Mouse (Mus musculus): Measurements from ENCODE around the gene Fam13a.

Gene Fam13a

GRCm38 (mm10) chr6:59024164-59024724 is at the start of gene Fam13a:
TSS of gene Fam13a (minus strand) at chr6:59024549.
- no peak for DNase-seq (ENCODE audit: low spot score in 2 of 2)

GRCm38 (mm10) chr6:59072096-59073060 is 48.0 kb upstream of the Fam13a start:
- DNase-seq (ENCODE audit: low spot score in 2 of 2), result no peak

GRCm38 (mm10) chr6:59071691-59072090 is 47.3 kb upstream of the Fam13a start:
- DNase-seq (ENCODE audit: low spot score in 2 of 2), result no peak

GRCm38 (mm10) chr6:59068187-59068586 is 43.8 kb upstream of the Fam13a start:
- DNase-seq (ENCODE audit: low spot score in 2 of 2), result no peak

GRCm38 (mm10) chr6:59064440-59064839 is 40.1 kb upstream of the Fam13a start:
- DNase-seq (ENCODE audit: low spot score in 2 of 2), result no peak

GRCm38 (mm10) chr6:59053232-59053631 is 28.9 kb upstream of the Fam13a start:
- DNase-seq (ENCODE audit: low spot score in 2 of 2), result no peak

- DNase-seq (ENCODE audit: low spot score in 2 of 2), result no peak
These were observed 15.4 kb upstream of the Fam13a start for GRCm38 (mm10) chr6:59039719-59040118.

GRCm38 (mm10) chr6:59032748-59033147 is 8.4 kb upstream of the Fam13a start:
- no peak for DNase-seq (ENCODE audit: low spot score in 2 of 2)

- no peak for DNase-seq (ENCODE audit: low spot score in 2 of 2)
These were observed 7.2 kb upstream of the Fam13a start for GRCm38 (mm10) chr6:59031539-59031938.

- DNase-seq (ENCODE audit: low spot score in 2 of 2), result no peak
These were observed 6.3 kb upstream of the Fam13a start for GRCm38 (mm10) chr6:59030667-59031066.

GRCm38 (mm10) chr6:59030037-59030436 is 5.7 kb upstream of the Fam13a start:
- DNase-seq (ENCODE audit: low spot score in 2 of 2), result no peak

GRCm38 (mm10) chr6:59028871-59029270 is 4.5 kb upstream of the Fam13a start:
- DNase-seq (ENCODE audit: low spot score in 2 of 2), result no peak

- no peak for DNase-seq (ENCODE audit: low spot score in 2 of 2)
These were observed 457 bp upstream of the Fam13a start for GRCm38 (mm10) chr6:59024806-59025205.

- no peak for DNase-seq (ENCODE audit: low spot score in 2 of 2)
These were observed 740 bp downstream of the Fam13a start for GRCm38 (mm10) chr6:59023455-59024163.

GRCm38 (mm10) chr6:59022621-59023020 is 1.7 kb downstream of the Fam13a start:
- DNase-seq (ENCODE audit: low spot score in 2 of 2), result no peak

- peak in 1 of 2 experiments; percentile 10 for DNase-seq (ENCODE audit: low spot score in 2 of 2)
These were observed 4.0 kb downstream of the Fam13a start for GRCm38 (mm10) chr6:59020346-59020745.

- no peak for DNase-seq (ENCODE audit: low spot score in 2 of 2)
These were observed 4.5 kb downstream of the Fam13a start for GRCm38 (mm10) chr6:59019847-59020246.

GRCm38 (mm10) chr6:59016336-59016832 is 8.0 kb downstream of the Fam13a start:
- no peak for DNase-seq (ENCODE audit: low spot score in 2 of 2)

- DNase-seq (ENCODE audit: low spot score in 2 of 2), result no peak
These were observed 9.6 kb downstream of the Fam13a start for GRCm38 (mm10) chr6:59014760-59015159.

- no peak for DNase-seq (ENCODE audit: low spot score in 2 of 2)
These were observed 10.1 kb downstream of the Fam13a start for GRCm38 (mm10) chr6:59014088-59014759.

GRCm38 (mm10) chr6:59010792-59011191 is 13.6 kb downstream of the Fam13a start:
- no peak for DNase-seq (ENCODE audit: low spot score in 2 of 2)

- DNase-seq (ENCODE audit: low spot score in 2 of 2), result no peak
These were observed 19.7 kb downstream of the Fam13a start for GRCm38 (mm10) chr6:59004630-59005029.
